Comparison of ENCODE assay signal across 9 mouse cellular contexts in genomic region chr3:98443149-98443779, GRCm38 (mm10). TPM values are rescaled to one million over a fixed set of nuclear protein-coding genes. Genes with fewer than 3 reads are reported as not detected.
DNase-seq lines count a peak whose midpoint lies in the region; ATAC-seq and TF ChIP-seq lines count a peak whose summit lies in the region.
"Not testable (repeated sequence)": the region's sequence is repeated elsewhere in the genome, so short reads cannot be mapped to it uniquely, and the experiment has no call there.
"Had no signal": no experiment of that assay in that cellular context is flagged by ENCODE, and none has a peak within 500 bp of the region (broad histone marks: within the 10 kb centered on the region; RNA-seq: fewer than 3 reads in every experiment).

No protein-coding gene starts in this region.

- H3K4me1 ChIP-seq in forebrain, embryonic 16.5 days (replicated peaks; ENCODE audit: control insufficient read depth, insufficient read depth, low read length); hindbrain, embryonic 13.5 days (replicated peaks); liver, embryonic 11.5 days (replicated peaks; ENCODE audit: control insufficient read depth, insufficient read depth, low read length); midbrain, embryonic 13.5 days (replicated peaks): not testable (repeated sequence)

- WGBS in forebrain, embryonic 16.5 days = 13% methylated on average over 3 of the region's 3 CpGs
- WGBS in hindbrain, embryonic 13.5 days = 8% methylated on average over 3 of the region's 3 CpGs
- WGBS in liver, embryonic 11.5 days = 4% methylated on average over 3 of the region's 3 CpGs
- 10% methylated on average over 3 of the region's 3 CpGs for WGBS in midbrain, embryonic 13.5 days

- not testable (repeated sequence) for H3K27ac ChIP-seq in forebrain, embryonic 16.5 days (ENCODE audit: low read length); hindbrain, embryonic 13.5 days; liver, embryonic 11.5 days (ENCODE audit: low read depth, low read length); midbrain, embryonic 13.5 days

- not testable (repeated sequence) for H3K27me3 ChIP-seq in forebrain, embryonic 16.5 days (replicated peaks; ENCODE audit: control insufficient read depth, insufficient read depth, low read length); hindbrain, embryonic 13.5 days; liver, embryonic 11.5 days (replicated peaks; ENCODE audit: control insufficient read depth, insufficient read depth, low read length); midbrain, embryonic 13.5 days

- not testable (repeated sequence) for TF ChIP-seq POLR2A in brain, embryonic 14.5 days (IDR thresholded peaks at IDR 0.05; ENCODE audit: borderline replicate concordance, extremely low read depth, insufficient read depth, insufficient read length, poor library complexity, severe bottlenecking)

- H3K4me3 ChIP-seq in forebrain, embryonic 16.5 days (replicated peaks; ENCODE audit: low read length); hindbrain, embryonic 13.5 days; liver, embryonic 11.5 days (ENCODE audit: low read depth, low read length); midbrain, embryonic 13.5 days (replicated peaks): not testable (repeated sequence)

- not testable (repeated sequence) for H3K9ac ChIP-seq in forebrain, embryonic 16.5 days (replicated peaks; ENCODE audit: low read depth, low read length); hindbrain, embryonic 13.5 days; liver, embryonic 11.5 days (ENCODE audit: low read depth, low read length); midbrain, embryonic 13.5 days (replicated peaks)

- H3K9me3 ChIP-seq in forebrain, embryonic 16.5 days (ENCODE audit: control insufficient read depth, low read length); hindbrain, embryonic 13.5 days; liver, embryonic 11.5 days (ENCODE audit: control insufficient read depth, low read length); midbrain, embryonic 13.5 days: not testable (repeated sequence)

- not testable (repeated sequence) for H3K4me2 ChIP-seq in forebrain, embryonic 16.5 days (ENCODE audit: low read length); hindbrain, embryonic 13.5 days; liver, embryonic 11.5 days; midbrain, embryonic 13.5 days (replicated peaks)

- peak; percentile 5; the same call in 1 of the 2 replicates for TF ChIP-seq CTCF in brain, embryonic 14.5 days (IDR thresholded peaks at IDR 0.05; ENCODE audit: borderline replicate concordance, extremely low read depth, insufficient read depth, insufficient read length)

- peak; percentile 55; the same call in 1 of the 2 replicates for ATAC-seq in forebrain, embryonic 16.5 days
- peak; percentile 57 for ATAC-seq in hindbrain, embryonic 13.5 days (ENCODE audit: low FRiP score)
- 0 out of 2 replicates have a peak, but pooled peaks have one; percentile 36 for ATAC-seq in liver, embryonic 11.5 days (replicated peaks; ENCODE audit: low FRiP score)
- peak; percentile 66 for ATAC-seq in midbrain, embryonic 13.5 days

- not testable (repeated sequence) for H3K36me3 ChIP-seq in forebrain, embryonic 16.5 days (ENCODE audit: control insufficient read depth, insufficient read depth); hindbrain, embryonic 13.5 days; liver, embryonic 11.5 days (ENCODE audit: control insufficient read depth, insufficient read depth, low read length); midbrain, embryonic 13.5 days

- DNase-seq in brain, embryonic 14.5 days (ENCODE audit: low read depth) = peak; percentile 9
- DNase-seq in kidney, adult 9 months = peak; percentile 48
- not testable (repeated sequence) for DNase-seq in liver, embryonic 11.5 days (ENCODE audit: low spot score)
- peak; percentile 32 for DNase-seq in retina, postnatal 1 day

RNA-seq across cellular contexts. Expression of gene Gm4450, which starts 13.7 kb away (rescaled TPM):
- not detected in 2 replicates for polyA plus RNA-seq in brain, embryonic 14.5 days (2012; rRNA removed)
- polyA plus RNA-seq in forebrain, embryonic 16.5 days (2015; fragmentation: Nextera tagmentation; extraction: Ambion mirVana) = not detected in 2 replicates
- polyA plus RNA-seq in hindbrain, embryonic 13.5 days (2015; fragmentation: Nextera tagmentation; extraction: Ambion mirVana) = 0.19 and 0.26 TPM in 2 replicates
- not detected in 2 replicates for polyA plus RNA-seq in liver, embryonic 11.5 days (2014; fragmentation: Nextera tagmentation; extraction: Ambion mirVana)
- polyA plus RNA-seq in midbrain, embryonic 13.5 days (2015; fragmentation: Nextera tagmentation; extraction: Ambion mirVana) = 0.26 TPM in 1 of 2 replicates, not detected in the other
- polyA plus RNA-seq: erythroblast, embryonic 14.5 days; limb, embryonic 14.5 days had no signal
